Mouse (Mus musculus) cerebellum, adult 11 months (tissue): Measurements from ENCODE around the gene Slc39a11.
"Not testable (repeated sequence)": the region's sequence is repeated elsewhere in the genome, so short reads cannot be mapped to it uniquely, and the experiment has no call there.

Source experiments
- DNase-seq: peaks from one replicate; pipeline ENCODE4 v3.0.0; 2022

Gene Slc39a11

DNA sequence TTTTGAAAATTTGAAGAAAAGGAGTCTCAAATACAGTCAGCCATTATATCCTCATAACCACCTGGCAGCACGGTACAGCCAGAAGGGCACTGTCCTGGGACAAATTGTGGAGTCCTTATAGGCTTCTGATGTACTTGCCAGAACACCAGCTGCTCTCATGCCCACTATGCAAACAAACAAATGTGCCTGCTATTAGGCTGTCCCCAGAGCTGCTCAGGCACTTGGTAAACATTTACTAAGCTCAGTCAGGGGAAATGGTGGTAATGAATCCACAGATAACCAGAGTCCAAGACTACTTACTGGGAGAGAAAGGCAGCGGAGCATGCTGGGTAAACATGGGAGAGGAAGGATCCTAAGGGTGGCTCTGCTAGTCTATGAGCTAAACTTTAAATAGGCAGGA, 17.2 kb upstream of the Slc39a11 start:
- no peak for DNase-seq

DNA sequence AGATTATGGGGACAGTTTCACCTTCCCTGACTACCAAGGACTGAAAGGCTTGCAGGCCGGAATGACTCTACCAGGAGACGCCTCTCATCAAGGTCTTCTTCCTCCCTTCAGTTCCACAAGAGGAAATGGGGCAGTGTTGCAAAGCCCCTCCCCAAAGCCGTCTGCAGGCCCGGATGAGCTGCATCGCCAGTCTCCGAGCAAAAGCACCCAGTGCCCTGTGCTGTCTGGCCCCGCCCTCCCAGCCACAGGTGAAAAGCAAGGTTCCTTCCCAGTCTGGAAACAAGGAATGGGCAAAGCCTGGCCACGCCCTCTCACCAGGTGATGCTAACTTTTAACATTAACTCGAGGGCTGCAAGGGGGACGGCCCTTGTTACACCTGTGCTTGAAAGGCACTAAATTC, 16.8 kb upstream of the Slc39a11 start:
- no peak for DNase-seq

GRCm38 (mm10) chr11:113666205-113666604, 16.3 kb upstream of the Slc39a11 start:
- DNase-seq = no peak

DNA sequence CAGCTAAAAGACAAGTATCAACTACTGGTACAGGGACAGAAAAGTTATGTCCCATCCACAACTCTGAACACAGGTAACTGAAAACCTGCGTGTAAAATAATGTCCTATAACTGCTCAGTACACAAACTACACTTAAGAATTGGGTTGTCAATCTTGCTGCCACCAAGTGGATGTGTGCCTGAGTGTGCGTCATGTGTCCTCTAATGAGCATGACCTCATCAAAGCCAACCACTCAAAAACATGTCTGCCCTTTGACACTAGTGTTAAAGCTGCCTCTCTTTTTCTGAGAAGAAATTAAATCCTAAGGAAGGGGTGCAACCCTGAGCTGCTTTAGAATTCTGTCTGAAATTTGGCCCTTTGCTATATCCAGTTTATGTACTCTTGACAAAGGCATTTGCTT, 14.4 kb upstream of the Slc39a11 start:
- DNase-seq = no peak

GRCm38 (mm10) chr11:113661835-113662351, 12.0 kb upstream of the Slc39a11 start:
- DNase-seq = no peak

GRCm38 (mm10) chr11:113660940-113661339, 11.1 kb upstream of the Slc39a11 start:
- DNase-seq = no peak

DNA sequence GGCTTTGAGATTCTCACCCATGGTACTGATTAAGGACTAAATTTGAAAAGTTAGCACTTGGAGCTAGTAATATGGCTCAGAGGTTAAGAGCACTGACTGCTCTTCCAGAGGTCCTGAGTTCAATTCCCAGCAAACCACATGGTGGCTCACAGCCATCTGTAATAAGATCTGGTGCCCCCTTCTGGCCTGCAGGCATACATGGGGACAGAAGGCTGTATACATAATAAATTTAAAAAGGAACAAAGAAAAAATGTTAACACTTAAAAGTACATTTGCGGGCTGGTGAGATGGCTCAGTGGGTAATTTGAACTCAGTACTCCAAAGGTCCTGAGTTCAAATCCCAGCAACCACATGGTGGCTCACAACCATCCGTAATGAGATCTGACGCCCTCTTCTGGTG, 10.3 kb upstream of the Slc39a11 start:
- not testable (repeated sequence) for DNase-seq

DNA sequence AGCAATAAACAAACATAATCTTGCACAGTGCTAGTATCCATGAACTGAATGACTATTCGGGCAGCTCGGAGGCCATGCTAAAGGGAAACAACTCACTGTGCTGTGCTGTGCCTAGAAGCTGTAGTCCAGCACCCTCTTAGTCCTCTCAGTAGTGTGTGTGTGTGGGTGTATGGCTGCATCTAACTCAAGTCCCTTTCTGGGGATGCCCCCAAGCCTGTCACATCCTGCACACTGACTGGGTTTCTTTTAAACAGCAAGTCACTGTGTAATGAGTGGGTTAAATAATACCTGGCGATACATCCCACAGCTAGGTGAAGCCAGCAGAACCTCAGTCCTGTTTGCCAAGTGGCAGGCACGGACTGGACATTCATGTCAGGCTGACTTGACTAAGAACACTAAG, 8.9 kb upstream of the Slc39a11 start:
- DNase-seq = no peak

DNA sequence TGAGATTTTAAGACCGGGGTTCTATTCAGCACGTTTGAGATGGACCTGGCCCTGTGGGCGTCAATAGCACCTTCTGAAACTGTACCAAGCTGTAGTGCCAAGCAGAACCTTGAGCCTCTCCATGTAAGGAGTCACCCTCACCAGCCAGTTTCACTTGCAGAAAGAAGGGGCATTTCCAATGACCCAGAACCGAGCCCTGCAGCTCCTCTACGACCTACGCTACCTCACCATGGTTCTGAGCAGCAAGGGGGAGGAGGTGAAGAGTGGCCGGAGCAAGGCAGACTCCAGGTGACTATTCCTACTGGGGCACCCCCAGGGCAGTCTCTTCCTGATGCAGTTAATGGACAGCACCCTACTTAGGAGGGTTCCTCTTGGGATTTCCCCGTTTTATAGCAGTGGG, 8.4 kb upstream of the Slc39a11 start:
- no peak for DNase-seq

- DNase-seq = no peak
Observed at GRCm38 (mm10) chr11:113657221-113657620, 7.3 kb upstream of the Slc39a11 start.

DNA sequence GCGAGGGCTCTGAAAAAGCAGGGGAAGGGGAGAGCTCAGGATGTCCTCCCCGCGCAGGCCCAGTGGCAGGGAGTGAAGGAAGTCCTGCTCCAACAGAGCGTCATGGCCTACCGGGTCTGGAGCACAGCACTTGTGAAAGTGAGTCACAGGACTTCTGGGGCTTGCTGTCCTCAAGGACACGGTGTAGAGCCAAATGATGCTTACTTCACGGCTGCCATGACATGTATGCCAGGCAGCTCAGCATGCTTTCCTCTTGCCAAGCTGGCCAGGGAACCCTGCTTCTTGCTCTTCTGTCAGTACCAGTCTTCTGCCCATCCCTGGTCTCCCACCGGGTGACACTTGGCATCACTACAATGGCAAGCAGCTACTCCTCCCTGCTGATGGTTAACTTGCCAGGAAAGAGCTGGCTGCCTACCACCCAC, 6.6 kb upstream of the Slc39a11 start:
- peak; percentile 92 for DNase-seq

- no peak for DNase-seq
Observed at GRCm38 (mm10) chr11:113654561-113655270, 4.8 kb upstream of the Slc39a11 start.

- DNase-seq = no peak
Observed at GRCm38 (mm10) chr11:113654105-113654504, 4.2 kb upstream of the Slc39a11 start.

DNA sequence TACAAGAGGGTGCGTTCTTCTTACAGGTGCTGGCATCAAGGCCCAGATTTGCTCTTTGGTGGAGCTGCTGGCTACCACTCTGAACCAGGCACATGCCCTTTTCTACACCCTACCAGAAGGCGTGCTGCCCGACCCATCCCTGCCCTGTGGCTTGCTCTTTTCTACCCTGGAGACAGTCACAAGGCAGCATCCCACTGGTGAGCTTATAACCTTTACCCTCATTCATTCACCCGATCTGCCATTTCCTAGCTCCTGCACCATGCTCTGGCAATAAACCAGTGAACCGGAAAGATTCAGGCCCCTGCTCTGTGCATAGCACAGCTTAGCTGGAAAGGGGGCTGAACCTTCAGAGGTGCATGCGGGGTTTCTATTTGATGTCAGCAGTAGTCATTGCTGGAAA, 2.6 kb upstream of the Slc39a11 start:
- DNase-seq = no peak

GRCm38 (mm10) chr11:113651907-113652273, 2.0 kb upstream of the Slc39a11 start:
- DNase-seq = peak; percentile 56

GRCm38 (mm10) chr11:113651206-113651906, 1.5 kb upstream of the Slc39a11 start:
- DNase-seq = peak; percentile 46

DNA sequence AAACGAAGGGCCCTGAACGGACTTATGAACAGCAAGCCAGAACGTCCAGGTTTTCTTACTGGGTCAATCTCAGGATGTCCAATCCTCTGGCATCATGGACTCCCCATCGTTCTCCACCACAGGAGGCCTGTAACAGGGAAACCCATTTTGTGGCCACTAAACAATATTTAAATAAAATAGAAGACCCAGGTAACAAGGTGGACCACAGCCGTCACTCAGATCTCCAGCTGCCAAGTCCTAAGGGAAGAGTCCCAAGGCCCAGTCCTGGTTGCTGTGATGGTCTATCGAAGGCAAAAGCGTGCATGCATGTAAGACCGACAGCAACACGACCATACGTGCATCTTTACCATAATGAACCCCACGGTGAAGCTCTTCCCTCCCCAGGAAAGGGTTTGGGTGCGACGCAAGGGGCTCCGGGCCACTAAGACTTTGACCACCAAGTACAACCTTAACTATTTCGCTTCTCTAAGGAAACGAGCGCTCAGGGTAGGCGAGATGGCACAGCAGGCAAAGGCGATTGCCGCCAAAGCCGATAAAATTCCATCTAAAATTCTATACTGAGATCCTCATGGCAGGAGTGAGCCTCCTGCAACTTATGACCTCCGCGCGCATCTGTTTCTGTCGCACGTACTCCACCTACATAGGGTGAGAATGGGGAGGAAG, 1.1 kb downstream of the Slc39a11 start, which contains the start of gene Cog1:
Cog1 (plus strand) TSS at position 480 of the 663 bp plus-strand sequence.
- DNase-seq = peak; percentile 32

DNA sequence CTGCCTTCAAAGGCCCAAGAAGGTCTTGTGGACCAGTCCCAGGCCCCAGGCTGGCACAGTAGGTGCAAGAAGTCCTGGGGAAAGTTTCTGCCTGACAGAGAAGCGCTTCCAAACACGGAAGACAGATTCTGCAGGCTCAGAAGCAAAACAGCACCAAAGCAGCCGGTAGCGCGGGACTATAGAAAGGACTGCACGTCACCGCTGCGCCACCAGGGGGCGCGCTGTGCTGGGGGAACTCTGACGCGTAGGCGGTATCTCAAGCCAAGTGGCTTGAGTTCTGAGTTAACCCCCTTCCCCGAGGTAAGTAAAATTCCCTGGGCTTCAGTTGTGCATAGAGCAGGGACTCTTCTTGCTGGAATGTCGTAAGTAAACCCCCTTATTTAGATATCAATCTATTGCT, 1.7 kb downstream of the Slc39a11 start:
- peak; percentile 81 for DNase-seq

DNA sequence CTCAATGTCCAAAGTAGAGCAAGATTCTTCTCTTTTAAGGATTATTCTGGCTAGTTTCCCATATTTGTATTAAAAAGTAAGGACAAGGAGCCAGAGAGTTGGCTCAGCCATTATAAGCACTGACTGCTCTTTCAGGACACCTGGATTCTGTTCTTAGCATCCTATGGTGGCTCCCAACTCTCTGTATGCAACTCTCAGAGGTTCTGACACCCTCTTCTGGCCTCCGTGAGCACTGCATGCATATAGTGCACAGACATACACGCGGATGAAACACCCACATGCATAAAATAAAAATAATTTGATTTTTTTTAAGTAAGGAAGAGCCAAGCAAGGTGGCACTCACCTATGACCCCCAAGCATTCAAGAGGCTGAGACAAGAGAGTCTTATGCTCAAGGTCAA, 4.7 kb downstream of the Slc39a11 start:
- DNase-seq = no peak

- DNase-seq = no peak
Observed at GRCm38 (mm10) chr11:113638680-113639079, 11.2 kb downstream of the Slc39a11 start.

DNA sequence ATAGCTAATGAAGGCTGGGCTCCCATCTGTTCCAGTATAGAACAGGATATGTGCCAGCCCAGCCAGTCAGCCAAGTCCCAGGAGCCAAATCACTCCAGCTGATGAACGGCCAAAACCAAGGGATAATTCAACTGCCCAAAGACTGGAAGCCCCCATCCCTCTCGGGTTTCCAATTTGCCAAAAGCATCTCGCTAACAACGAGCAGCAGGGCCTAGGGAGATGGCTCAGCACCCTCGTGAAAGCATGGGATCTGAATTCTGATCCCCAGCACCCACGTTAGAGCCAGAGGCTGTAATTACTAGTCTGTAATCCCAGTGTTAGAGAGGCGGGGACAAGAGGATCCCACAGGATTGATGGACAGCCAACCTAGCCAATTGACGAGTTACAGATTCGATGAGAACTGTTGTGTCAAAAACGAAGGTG, 15.2 kb downstream of the Slc39a11 start:
- no peak for DNase-seq

DNA sequence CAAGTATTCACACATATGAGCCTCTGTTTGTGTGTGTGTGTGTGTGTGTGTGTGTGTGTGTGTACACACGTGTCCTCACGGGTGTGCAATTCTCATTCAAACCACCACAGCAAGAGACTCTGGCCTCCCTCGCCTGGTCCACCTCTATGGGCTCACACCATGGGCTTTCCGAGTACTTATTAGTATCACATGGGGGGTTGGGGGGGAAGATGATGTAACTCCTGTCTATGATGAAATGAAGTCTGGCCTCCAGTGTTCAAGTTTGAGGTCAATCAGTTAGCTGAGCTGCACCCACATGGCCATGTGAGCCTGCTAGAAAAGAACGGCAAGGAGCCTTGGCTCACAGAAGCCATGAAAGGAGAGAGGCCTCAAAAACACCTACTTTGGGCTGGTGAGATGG, 16.5 kb downstream of the Slc39a11 start:
- no peak for DNase-seq

DNA sequence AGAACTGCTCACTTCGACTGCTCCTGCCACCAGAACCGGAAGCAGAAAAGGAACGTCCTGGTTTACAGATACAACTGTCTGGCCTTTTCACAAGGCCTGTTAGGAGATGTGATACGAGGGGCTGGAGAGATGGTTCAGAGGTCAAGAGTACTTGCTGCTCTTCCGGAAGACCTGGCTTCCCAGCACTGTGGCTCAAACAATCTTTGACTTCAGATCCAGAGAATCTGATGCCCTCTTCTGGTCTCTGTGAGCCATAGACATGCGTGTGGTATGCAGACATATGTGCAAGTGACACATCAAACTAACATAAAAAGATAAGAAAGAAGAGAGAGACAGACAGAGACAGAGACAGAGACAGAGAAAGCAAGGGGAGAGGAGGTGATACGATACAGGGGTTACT, 17.6 kb downstream of the Slc39a11 start:
- DNase-seq = no peak

DNA sequence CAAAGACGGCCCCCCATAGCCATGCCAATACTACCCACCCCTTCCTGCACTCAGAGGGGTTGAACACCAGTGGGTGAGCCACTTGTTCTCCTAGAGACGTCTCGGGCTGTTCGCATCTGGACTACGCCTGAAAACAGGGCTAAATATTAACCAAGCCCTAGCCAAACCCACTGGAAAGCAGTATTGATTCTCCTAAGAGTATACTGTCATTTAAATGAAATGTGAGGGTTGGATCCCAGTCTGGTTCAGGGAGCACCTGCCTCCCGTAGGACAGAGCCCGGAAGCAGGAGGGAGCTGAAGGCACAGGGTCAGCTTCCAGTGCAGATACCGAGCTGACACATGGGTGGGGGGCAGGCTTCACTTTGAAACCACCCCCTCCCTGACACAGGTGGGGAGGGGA, 18.0 kb downstream of the Slc39a11 start:
- DNase-seq = no peak
